Mouse (Mus musculus): Measurements from ENCODE around the gene Papola.
"Not testable (repeated sequence)": the region's sequence is repeated elsewhere in the genome, so short reads cannot be mapped to it uniquely, and the experiment has no call there.

DNA sequence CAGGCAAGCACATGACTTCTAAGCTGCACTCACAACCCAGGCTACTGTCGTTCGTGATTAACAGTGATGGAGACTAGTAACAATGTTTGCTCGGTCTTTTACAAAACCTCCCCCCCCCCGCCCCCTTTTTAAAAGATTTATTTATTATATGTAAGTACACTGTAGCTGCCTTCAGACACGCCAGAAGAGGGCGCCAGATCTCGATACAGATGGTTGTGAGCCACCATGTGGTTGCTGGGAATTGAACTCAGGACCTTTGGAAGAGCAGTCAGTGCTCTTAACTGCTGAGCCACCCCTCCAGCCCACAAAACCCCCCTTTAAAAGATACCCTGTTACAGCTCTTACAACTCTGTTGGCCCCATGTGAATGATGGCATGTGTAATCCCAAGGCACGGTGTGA is 56.1 kb downstream of the Papola start:
- TF ChIP-seq MYOD1 (IDR thresholded peaks at IDR 0.05; ENCODE audit: control insufficient read depth in 1 of 3, insufficient read length in 2 of 3, low read depth in 2 of 3); POLR2A (IDR thresholded peaks at IDR 0.05; ENCODE audit: insufficient read length, low read depth); CEBPB (IDR thresholded peaks at IDR 0.05; ENCODE audit: insufficient read depth, poor library complexity, severe bottlenecking); USF1 (IDR thresholded peaks at IDR 0.05; ENCODE audit: low read depth); MAX (IDR thresholded peaks at IDR 0.05; ENCODE audit: low read depth); TCF3 (IDR thresholded peaks at IDR 0.05; ENCODE audit: insufficient read length, low read depth); E2F4 (IDR thresholded peaks at IDR 0.05; ENCODE audit: insufficient read depth); POLR2AphosphoS2 (IDR thresholded peaks at IDR 0.05; ENCODE audit: insufficient read length, low read depth); SRF (IDR thresholded peaks at IDR 0.05; ENCODE audit: control insufficient read depth, insufficient read length, low read depth); MYOG (IDR thresholded peaks at IDR 0.05; ENCODE audit: control insufficient read depth in 1 of 3, insufficient read depth in 1 of 3, insufficient read length in 2 of 3, low read depth in 2 of 3): not testable (repeated sequence)
